Mouse (Mus musculus): ENCODE data around the gene Yap1.

DNA sequence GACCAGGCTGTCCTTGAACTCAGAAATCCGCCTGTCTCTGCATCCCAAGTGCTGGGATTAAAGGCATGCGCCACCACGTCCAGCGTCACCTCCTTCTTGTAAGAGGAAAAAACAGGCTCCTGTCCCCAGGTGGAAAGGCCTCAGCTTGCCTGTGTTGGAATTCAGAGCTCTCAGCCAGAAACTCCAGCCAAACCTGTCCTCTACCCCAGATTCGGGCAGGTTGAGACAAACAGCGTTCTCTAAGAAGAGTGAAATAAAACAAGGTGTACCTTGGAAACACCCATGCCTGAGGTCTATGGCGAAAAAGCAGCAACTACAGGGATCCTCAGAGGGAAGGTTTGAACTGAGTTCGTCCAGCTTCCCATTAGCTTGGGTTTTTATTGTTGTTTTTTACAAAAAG is 103.4 kb downstream of the Yap1 start:
- no peak for TF ChIP-seq CTCF (IDR thresholded peaks at IDR 0.05; ENCODE audit: extremely low read depth, insufficient read depth, insufficient read length, insufficient replicate concordance)
- TF ChIP-seq POLR2A (IDR thresholded peaks at IDR 0.05; ENCODE audit: low read depth, low read length) = no peak
